Mouse (Mus musculus) frontal cortex, adult (tissue): Measurements from ENCODE around the gene Dlg2.

Experiments used
- ATAC-seq: cut with Nextera tagmentation; 2 replicates; pipeline ENCODE4 v1.9.2; 2017; ENCODE audit warnings: mild to moderate bottlenecking, moderate library complexity, mixed read lengths; ENCODE audit not compliant: low TSS enrichment

The Dlg2 gene

GRCm38 (mm10) chr7:90539481-90540402 is 63.3 kb downstream of the Dlg2 start:
- ATAC-seq = no peak

GRCm38 (mm10) chr7:90540811-90541323 is 64.4 kb downstream of the Dlg2 start:
- no peak for ATAC-seq

- ATAC-seq = no peak
Observed at GRCm38 (mm10) chr7:90553399-90553798, 76.9 kb downstream of the Dlg2 start.

- ATAC-seq = no peak
Observed at GRCm38 (mm10) chr7:90554421-90554820, 77.9 kb downstream of the Dlg2 start.

- no peak for ATAC-seq
Observed at GRCm38 (mm10) chr7:90569130-90569529, 92.7 kb downstream of the Dlg2 start.

GRCm38 (mm10) chr7:90587795-90588194 is 111.3 kb downstream of the Dlg2 start:
- ATAC-seq = no peak

GRCm38 (mm10) chr7:90588318-90588717 is 111.8 kb downstream of the Dlg2 start:
- no peak for ATAC-seq

- ATAC-seq = no peak
Observed at GRCm38 (mm10) chr7:90609764-90610163, 133.3 kb downstream of the Dlg2 start.

- no peak; the same call in 1 of the 2 replicates for ATAC-seq
Observed at GRCm38 (mm10) chr7:90630546-90630945, 154.1 kb downstream of the Dlg2 start.

- no peak for ATAC-seq
Observed at GRCm38 (mm10) chr7:90649512-90649911, 173.0 kb downstream of the Dlg2 start.

GRCm38 (mm10) chr7:90651128-90651527 is 174.7 kb downstream of the Dlg2 start:
- ATAC-seq = no peak

GRCm38 (mm10) chr7:90651611-90652010 is 175.1 kb downstream of the Dlg2 start:
- ATAC-seq = no peak

- ATAC-seq = no peak
Observed at GRCm38 (mm10) chr7:90658593-90658992, 182.1 kb downstream of the Dlg2 start.

- ATAC-seq = peak; percentile 83
Observed at GRCm38 (mm10) chr7:90694050-90694449, 217.6 kb downstream of the Dlg2 start.

GRCm38 (mm10) chr7:90696181-90696950 is 219.9 kb downstream of the Dlg2 start:
- ATAC-seq = no peak

GRCm38 (mm10) chr7:90703163-90703852 is 226.8 kb downstream of the Dlg2 start:
- no peak; the same call in 1 of the 2 replicates for ATAC-seq

GRCm38 (mm10) chr7:90703951-90704350 is 227.5 kb downstream of the Dlg2 start:
- ATAC-seq = no peak

GRCm38 (mm10) chr7:90734086-90734485 is 257.6 kb downstream of the Dlg2 start:
- ATAC-seq = no peak

- ATAC-seq = no peak
Observed at GRCm38 (mm10) chr7:90736369-90736768, 259.9 kb downstream of the Dlg2 start.

- peak; percentile 65; the same call in 1 of the 2 replicates for ATAC-seq
Observed at GRCm38 (mm10) chr7:90748636-90749035, 272.2 kb downstream of the Dlg2 start.

GRCm38 (mm10) chr7:90787945-90788344 is 311.5 kb downstream of the Dlg2 start:
- no peak for ATAC-seq

- no peak for ATAC-seq
Observed at GRCm38 (mm10) chr7:90791522-90791921, 315.1 kb downstream of the Dlg2 start.
